7 mouse cellular contexts compared by ENCODE assay signal in the genomic region with DNA sequence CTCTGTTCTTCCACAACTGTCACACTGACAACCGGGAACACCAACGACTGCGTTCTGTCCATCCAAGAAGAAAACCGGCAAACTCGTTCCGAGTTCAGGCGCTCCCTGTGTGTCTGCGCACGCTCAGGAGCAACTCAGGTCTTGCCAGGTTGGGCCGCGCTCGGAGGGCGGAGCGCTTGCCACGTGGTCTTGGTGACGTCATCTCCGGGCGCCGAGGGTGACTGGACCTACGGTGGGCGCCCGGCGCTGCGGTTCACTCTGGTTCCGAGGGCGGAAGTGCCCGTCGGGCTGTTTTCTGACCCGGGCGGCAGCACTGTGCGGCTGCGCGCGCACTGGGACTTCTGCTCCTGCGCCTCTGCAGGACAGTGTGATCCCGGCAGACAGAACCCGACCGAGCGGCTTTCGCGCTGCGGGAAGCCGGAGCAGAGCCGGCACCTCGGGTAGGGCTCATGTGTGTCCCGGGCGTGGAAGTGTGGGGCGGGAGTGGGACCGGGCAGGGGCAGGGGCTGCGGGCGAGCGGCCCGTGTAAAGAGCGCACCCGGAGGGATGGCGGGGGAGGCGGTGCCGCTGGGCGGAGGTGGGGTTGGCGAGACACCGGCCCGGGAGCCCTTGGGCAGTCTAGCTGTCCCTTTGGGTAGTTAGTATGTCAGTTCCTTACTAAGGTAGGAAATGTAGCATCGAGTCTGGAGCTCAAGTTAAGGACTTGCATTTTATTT. TPM values are rescaled to one million over a fixed set of nuclear protein-coding genes. Genes with fewer than 3 reads are reported as not detected.
DNase-seq lines count a peak whose midpoint lies in the region; ATAC-seq lines count a peak whose summit lies in the region.

A gene (plus strand): TSS at position 214 of the 716 bp plus-strand sequence.

- peaks cover 15% of the 10 kb centered on the region for H3K4me1 ChIP-seq in embryonic facial prominence, embryonic 12.5 days
- H3K4me1 ChIP-seq in limb, embryonic 11.5 days (ENCODE audit: control insufficient read depth, insufficient read depth, low read length) = peaks cover 7% of the 10 kb centered on the region
- peaks cover 20% of the 10 kb centered on the region for H3K4me1 ChIP-seq in midbrain, embryonic 14.5 days (ENCODE audit: control insufficient read depth, insufficient read depth, low read length)

- peak; percentile 98 for ATAC-seq in embryonic facial prominence, embryonic 12.5 days (ENCODE audit: insufficient number of reproducible peaks, insufficient read depth, low FRiP score, low TSS enrichment)
- ATAC-seq in limb, embryonic 11.5 days (ENCODE audit: insufficient number of reproducible peaks, low FRiP score, low TSS enrichment, low read depth) = peak; percentile 98
- peak; percentile 98 for ATAC-seq in midbrain, embryonic 14.5 days (ENCODE audit: low FRiP score, low TSS enrichment)

- no peaks in the 10 kb centered on the region for H3K9me3 ChIP-seq in embryonic facial prominence, embryonic 12.5 days
- H3K9me3 ChIP-seq in limb, embryonic 11.5 days (ENCODE audit: control insufficient read depth, low read length) = no peaks in the 10 kb centered on the region
- no peaks in the 10 kb centered on the region for H3K9me3 ChIP-seq in midbrain, embryonic 14.5 days (ENCODE audit: control insufficient read depth, low read length)

- under 1% methylated on average over 63 of the region's 63 CpGs for WGBS in embryonic facial prominence, embryonic 12.5 days
- under 1% methylated on average over 63 of the region's 63 CpGs for WGBS in limb, embryonic 11.5 days
- WGBS in midbrain, embryonic 14.5 days = under 1% methylated on average over 63 of the region's 63 CpGs

- H3K36me3 ChIP-seq in embryonic facial prominence, embryonic 12.5 days = no peaks in the 10 kb centered on the region
- H3K36me3 ChIP-seq in limb, embryonic 11.5 days (ENCODE audit: control insufficient read depth, insufficient read depth, low read length) = no peaks in the 10 kb centered on the region
- H3K36me3 ChIP-seq in midbrain, embryonic 14.5 days (ENCODE audit: control insufficient read depth, insufficient read depth, low read length) = no peaks in the 10 kb centered on the region

- H3K27me3 ChIP-seq in embryonic facial prominence, embryonic 12.5 days = no peaks in the 10 kb centered on the region
- no peaks in the 10 kb centered on the region for H3K27me3 ChIP-seq in limb, embryonic 11.5 days (ENCODE audit: control insufficient read depth, insufficient read depth, low read length)
- no peaks in the 10 kb centered on the region for H3K27me3 ChIP-seq in midbrain, embryonic 14.5 days (ENCODE audit: control insufficient read depth, insufficient read depth, low read length)

- H3K27ac ChIP-seq in embryonic facial prominence, embryonic 12.5 days = peak within 1 kb of the TSS; percentile 92
- H3K27ac ChIP-seq in limb, embryonic 11.5 days (replicated peaks; ENCODE audit: low read depth, low read length) = peak within 1 kb of the TSS; percentile 87
- H3K27ac ChIP-seq in midbrain, embryonic 14.5 days (replicated peaks; ENCODE audit: low read depth, low read length) = peak within 1 kb of the TSS; percentile 91

- peak within 1 kb of the TSS; percentile 88 for H3K9ac ChIP-seq in embryonic facial prominence, embryonic 12.5 days
- H3K9ac ChIP-seq in limb, embryonic 11.5 days (ENCODE audit: low read length) = peak within 1 kb of the TSS; percentile 88
- peak within 1 kb of the TSS; percentile 79 for H3K9ac ChIP-seq in midbrain, embryonic 14.5 days (replicated peaks; ENCODE audit: low read length)

- peak within 1 kb of the TSS; percentile 73 for H3K4me2 ChIP-seq in embryonic facial prominence, embryonic 12.5 days (replicated peaks)
- peak within 1 kb of the TSS; percentile 56 for H3K4me2 ChIP-seq in limb, embryonic 11.5 days (ENCODE audit: low read depth, severe bottlenecking)
- H3K4me2 ChIP-seq in midbrain, embryonic 14.5 days (ENCODE audit: low read length) = peak within 1 kb of the TSS; percentile 78

- peak; percentile 99 for DNase-seq in adrenal gland, postnatal 25 days
- peak; percentile 100 for DNase-seq in heart, adult 11 months
- DNase-seq in kidney, adult 18-20 months = peak; percentile 99
- peak; percentile 100 for DNase-seq in limb, embryonic 11.5 days (ENCODE audit: low spot score)
- peak; percentile 100 for DNase-seq in midbrain, embryonic 14.5 days
- peak; percentile 98 for DNase-seq in spleen, adult 18-20 months

- peak within 1 kb of the TSS; percentile 90 for H3K4me3 ChIP-seq in embryonic facial prominence, embryonic 12.5 days
- peak within 1 kb of the TSS; percentile 91 for H3K4me3 ChIP-seq in limb, embryonic 11.5 days (ENCODE audit: low read depth, low read length)
- H3K4me3 ChIP-seq in midbrain, embryonic 14.5 days (replicated peaks; ENCODE audit: low read depth, low read length) = peak within 1 kb of the TSS; percentile 84

RNA-seq across cellular contexts. Expression of the gene that starts here (rescaled TPM):
- 44.7 TPM in 2 replicates for total RNA-seq in adrenal gland, postnatal 25 days (2021)
- 47.0 and 49.2 TPM in 2 replicates for polyA plus RNA-seq in embryonic facial prominence, embryonic 12.5 days (2016; fragmentation: Nextera tagmentation; extraction: Ambion mirVana)
- 61.9 and 65.3 TPM in 2 replicates for polyA plus RNA-seq in limb, embryonic 11.5 days (2014; fragmentation: Nextera tagmentation; extraction: Ambion mirVana)
- 49.7 and 52.8 TPM in 2 replicates for polyA plus RNA-seq in midbrain, embryonic 14.5 days (2014; fragmentation: Nextera tagmentation; extraction: Ambion mirVana)

Comparison
In these comparisons a context has a peak if more than half of its experiments do, and no peak if none do; other contexts are left out.
1. Peak in every context shown above with its lines: DNase-seq, ATAC-seq, H3K4me3 ChIP-seq and H3K27ac ChIP-seq.